In the genomic region with DNA sequence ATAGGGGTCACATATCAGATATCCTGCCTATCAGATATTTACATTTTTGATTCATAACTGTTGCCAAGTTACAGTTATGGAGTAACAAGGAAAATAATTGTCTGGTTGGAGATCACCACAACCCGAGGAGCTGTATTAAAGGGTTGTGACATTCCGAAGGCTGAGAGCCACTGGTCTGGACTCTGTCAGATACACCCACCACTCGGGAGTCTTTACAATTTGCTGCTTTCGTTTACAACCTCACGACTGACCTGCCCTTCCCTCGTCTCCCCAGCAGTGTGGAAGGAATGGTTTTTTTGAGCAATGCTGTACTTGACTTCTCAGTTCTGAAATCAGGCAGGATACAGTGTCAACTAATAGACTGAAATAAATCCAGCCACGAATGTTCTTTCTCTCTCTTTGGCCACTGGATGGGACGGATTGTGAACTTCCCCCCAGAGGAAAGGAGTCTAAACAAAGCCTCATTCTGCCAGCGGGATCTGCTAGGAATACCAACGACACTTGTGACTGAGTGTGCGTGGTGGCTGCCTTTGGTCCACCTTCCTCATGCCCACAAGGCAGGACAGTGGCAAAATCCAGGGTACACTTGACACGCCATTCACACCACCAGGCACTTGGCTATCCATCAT, we compare ENCODE assay signal across 10 mouse cellular contexts. TPM values are rescaled to one million over a fixed set of nuclear protein-coding genes. Genes with fewer than 3 reads are reported as not detected.
DNase-seq lines count a peak whose midpoint lies in the region; ATAC-seq and TF ChIP-seq lines count a peak whose summit lies in the region.
"Had no signal": no experiment of that assay in that cellular context is flagged by ENCODE, and none has a peak within 500 bp of the region (broad histone marks: within the 10 kb centered on the region; RNA-seq: fewer than 3 reads in every experiment).

No protein-coding gene starts in this region.

- peak; percentile 6 for DNase-seq in cerebellum, adult 9-11 months
- no peak for DNase-seq in cerebellum, adult 18-20 months
- DNase-seq in kidney, postnatal 10 days = peak; percentile 6
- no peak for DNase-seq in kidney, adult 2 months
- peak; percentile 24 for DNase-seq in embryonic facial prominence, embryonic 14.5 days (ENCODE audit: low spot score)
- no peak for DNase-seq in limb, embryonic 14.5 days (ENCODE audit: low spot score)
- no peak for DNase-seq in ovary, postnatal 10 days (ENCODE audit: low spot score)
- DNase-seq: cerebellum, adult 2 months; gastrocnemius, postnatal 14 days had no signal

- H3K9me3 ChIP-seq in embryonic facial prominence, embryonic 14.5 days (ENCODE audit: control insufficient read depth, low read length) = no peaks in the 10 kb centered on the region
- H3K9me3 ChIP-seq in limb, embryonic 14.5 days (ENCODE audit: control insufficient read depth, low read length) = no peaks in the 10 kb centered on the region

- H3K4me2 ChIP-seq in embryonic facial prominence, embryonic 14.5 days (ENCODE audit: low read depth, low read length) = 0 out of 2 replicates have a peak overlapping the region, but pooled peaks have one; percentile 29
- 0 out of 2 replicates have a peak overlapping the region, but pooled peaks have one; percentile 11 for H3K4me2 ChIP-seq in limb, embryonic 14.5 days (replicated peaks; ENCODE audit: low read depth, low read length, severe bottlenecking)

- H3K36me3 ChIP-seq in kidney, adult 2 months (ENCODE audit: control insufficient read depth, insufficient read depth, low read length) = no peaks in the 10 kb centered on the region
- no peaks in the 10 kb centered on the region for H3K36me3 ChIP-seq in embryonic facial prominence, embryonic 14.5 days (ENCODE audit: control insufficient read depth, insufficient read depth, low read length)
- H3K36me3 ChIP-seq in limb, embryonic 14.5 days (ENCODE audit: control insufficient read depth, insufficient read depth, low read length) = no peaks in the 10 kb centered on the region

- 0 out of 2 replicates have a peak overlapping the region, but pooled peaks have one; percentile 14 for H3K9ac ChIP-seq in embryonic facial prominence, embryonic 14.5 days (ENCODE audit: low read depth, low read length)
- H3K9ac ChIP-seq in limb, embryonic 14.5 days (ENCODE audit: low read depth, low read length, severe bottlenecking) = no peak overlapping the region

- H3K4me3 ChIP-seq in kidney, adult 2 months (ENCODE audit: insufficient read depth, low read depth, low read length) = no peak overlapping the region
- H3K4me3 ChIP-seq in embryonic facial prominence, embryonic 14.5 days (ENCODE audit: low read depth, low read length) = no peak overlapping the region
- H3K4me3 ChIP-seq in limb, embryonic 14.5 days (replicated peaks; ENCODE audit: low read length) = no peak overlapping the region

- WGBS in kidney, adult 2 months = 48% methylated on average over 12 of the region's 12 CpGs
- WGBS in embryonic facial prominence, embryonic 14.5 days = 36% methylated on average over 12 of the region's 12 CpGs
- WGBS in limb, embryonic 14.5 days = 37% methylated on average over 12 of the region's 12 CpGs

- TF ChIP-seq POLR2A in kidney, adult 2 months (IDR thresholded peaks at IDR 0.05; ENCODE audit: low read depth, low read length) = no peak
- TF ChIP-seq POLR2A in limb, embryonic 14.5 days (IDR thresholded peaks at IDR 0.05; ENCODE audit: borderline replicate concordance, extremely low read depth, insufficient read depth, insufficient read length) = no peak

- no peaks in the 10 kb centered on the region for H3K27me3 ChIP-seq in kidney, adult 2 months (replicated peaks; ENCODE audit: control insufficient read depth, insufficient read depth, low read length)
- H3K27me3 ChIP-seq in embryonic facial prominence, embryonic 14.5 days (replicated peaks; ENCODE audit: control insufficient read depth, insufficient read depth, low read length) = no peaks in the 10 kb centered on the region
- H3K27me3 ChIP-seq in limb, embryonic 14.5 days (ENCODE audit: control insufficient read depth, insufficient read depth, low read length) = peaks cover 4% of the 10 kb centered on the region; the same call in 1 of the 2 replicates

- H3K27ac ChIP-seq in kidney, adult 2 months (ENCODE audit: insufficient read depth, low read depth, low read length) = no peak overlapping the region
- peak overlapping the region; percentile 16; the same call in 1 of the 2 replicates for H3K27ac ChIP-seq in embryonic facial prominence, embryonic 14.5 days (replicated peaks; ENCODE audit: low read depth, low read length)
- no peak overlapping the region for H3K27ac ChIP-seq in limb, embryonic 14.5 days (replicated peaks; ENCODE audit: low read depth, low read length)

- ATAC-seq in embryonic facial prominence, embryonic 14.5 days (ENCODE audit: low read depth) = no peak
- ATAC-seq in limb, embryonic 14.5 days (ENCODE audit: low FRiP score, low read depth) = peak; percentile 16; the same call in 1 of the 2 replicates
- no peak for ATAC-seq in inflammation-experienced regulatory T-cells, adult 6 months

- H3K4me1 ChIP-seq in kidney, adult 2 months (ENCODE audit: control insufficient read depth, insufficient read depth, low read length) = no peaks in the 10 kb centered on the region
- peaks cover 32% of the 10 kb centered on the region for H3K4me1 ChIP-seq in embryonic facial prominence, embryonic 14.5 days (ENCODE audit: control insufficient read depth, insufficient read depth, low read length)
- H3K4me1 ChIP-seq in limb, embryonic 14.5 days (ENCODE audit: control insufficient read depth, insufficient read depth, low read length) = peaks cover 28% of the 10 kb centered on the region

- no peak for TF ChIP-seq CTCF in kidney, adult 2 months (conservative IDR thresholded peaks at IDR 0.05; ENCODE audit: insufficient read depth, insufficient read length, low read depth, low read length)

RNA-seq across cellular contexts. Expression of a gene that starts 0.5 kb away (rescaled TPM):
- 27.2 and 30.6 TPM in 2 replicates for polyA plus RNA-seq in kidney, adult 2 months (2012; rRNA removed)
- 287 and 300 TPM in 2 replicates for polyA plus RNA-seq in embryonic facial prominence, embryonic 14.5 days (2014; fragmentation: Nextera tagmentation; extraction: Ambion mirVana)
- 107 and 117 TPM in 2 replicates for polyA plus RNA-seq in limb, embryonic 14.5 days (2012; rRNA removed)
- polyA plus RNA-seq in limb, embryonic 14.5 days (2014; fragmentation: Nextera tagmentation; extraction: Ambion mirVana) = 159 and 176 TPM in 2 replicates
- 1 to 10 TPM in 1 of 3 experiments, under 1 TPM in 1, not detected in 1; 0.61 to 7.7 TPM for polyA plus RNA-seq in inflammation-experienced regulatory T-cells, adult 6 months (2017; shearing (Covaris generic))

Comparison
In these comparisons a context has a peak if more than half of its experiments do, and no peak if none do; other contexts are left out.
1. DNase-seq: peak in cerebellum, adult 9-11 months (single experiment), kidney, postnatal 10 days (single experiment) and embryonic facial prominence, embryonic 14.5 days (single experiment); none in cerebellum, adult 18-20 months (0 of 2), kidney, adult 2 months (single experiment), limb, embryonic 14.5 days (single experiment) and ovary, postnatal 10 days (single experiment).